Mouse (Mus musculus) lung, postnatal 0 days (tissue): ENCODE measurements at regions not wholly inside any gene's neighbourhood (a gene's known extent, or its start where the extent isn't known, plus 50 kb on each side); places are given as distances from the start of the nearest gene placed in this dataset.

Source experiments
- ATAC-seq: fragments of 200-750 bp; cut with Nextera tagmentation; 2 replicates; pipeline ENCODE4 v1.8.0; 2017; ENCODE audit warnings: moderate library complexity
- DNase-seq: peaks from one replicate; pipeline ENCODE4 v3.0.0-alpha.2; 2016; ENCODE audit warnings: low spot score
- H3K27ac ChIP-seq: fragments of 300-500 bp; sonication (generic); 2 replicates; pipeline ENCODE4 v1.5.1; 2014; ENCODE audit warnings: antibody characterized with exemption, mild to moderate bottlenecking, low read length, mixed read lengths
- H3K27me3 ChIP-seq: fragments of 300-500 bp; sonication (generic); replicated peaks from 2 replicates; pipeline ENCODE4 v1.6.1; 2014; ENCODE audit warnings: low read length, mixed read lengths; ENCODE audit not compliant: insufficient read depth
- H3K36me3 ChIP-seq: fragments of 300-500 bp; sonication (generic); 2 replicates; pipeline ENCODE4 v1.6.1; 2014; ENCODE audit warnings: low read length, mixed read lengths; ENCODE audit not compliant: insufficient read depth
- H3K4me1 ChIP-seq: fragments of 300-500 bp; sonication (generic); 2 replicates; pipeline ENCODE4 v1.6.1; 2014; ENCODE audit warnings: antibody characterized with exemption, low read depth, low read length, mixed read lengths; ENCODE audit not compliant: insufficient read depth
- H3K4me2 ChIP-seq: fragments of 300-500 bp; sonication (generic); replicated peaks from 2 replicates; pipeline ENCODE4 v1.6.1; 2014; ENCODE audit warnings: low read depth, mild to moderate bottlenecking, low read length, moderate library complexity, mixed read lengths
- H3K4me3 ChIP-seq: fragments of 300-500 bp; sonication (generic); 2 replicates; pipeline ENCODE4 v1.5.1; 2014; ENCODE audit warnings: low read depth, low read length
- H3K9ac ChIP-seq: fragments of 300-500 bp; sonication (generic); replicated peaks from 2 replicates; pipeline ENCODE4 v1.6.1; 2014; ENCODE audit warnings: low read depth, mild to moderate bottlenecking
- H3K9me3 ChIP-seq: fragments of 300-500 bp; sonication (generic); 2 replicates; pipeline ENCODE4 v1.6.1; 2016; ENCODE audit warnings: low read length, mixed read lengths
- CTCF ChIP-seq: IDR thresholded peaks from 2 replicates; pipeline ENCODE4 v1.5.1; 2016; ENCODE audit warnings: antibody characterized with exemption, mild to moderate bottlenecking
- EP300 ChIP-seq: IDR thresholded peaks from 2 replicates; pipeline ENCODE4 v1.6.1; 2016; ENCODE audit warnings: antibody characterized with exemption, mild to moderate bottlenecking, control low read depth
- WGBS: fragments of 180-500 bp; shearing (Covaris S2); extraction: QIAGEN DNeasy Blood & Tissue Kit; methylation state at CpG from one replicate; pipeline ENCODE4 v1.1.7; 2014; 5-methylcytosine and 5-hydroxymethylcytosine counted together

DNA sequence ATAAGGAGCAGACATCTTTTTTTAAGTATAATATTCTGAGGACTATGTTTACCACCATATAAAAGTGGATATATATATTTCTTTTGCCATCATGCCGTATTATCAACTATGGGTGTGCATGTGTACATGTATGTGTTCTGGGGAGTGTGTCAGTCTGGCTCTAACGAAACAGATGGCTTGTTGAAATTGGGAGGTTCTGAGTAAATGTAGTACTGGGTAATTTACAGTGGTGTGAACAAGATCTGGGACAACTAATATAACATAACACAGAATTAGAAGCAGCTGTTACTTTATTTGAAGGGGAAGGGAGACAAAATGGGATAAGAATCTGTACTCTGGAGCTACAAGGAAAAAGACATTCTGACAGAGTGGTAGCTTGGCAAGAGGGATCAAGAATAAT lies 1017.3 kb upstream of the Lrrtm3 start:
- 67% methylated on average over 2 of the region's 2 CpGs for WGBS
- ATAC-seq (no peak), DNase-seq (no peak)
- Histone ChIP-seq H3K4me1 (no peaks in the 10 kb centered on the region), H3K27ac (no peak overlapping the region), H3K36me3 (no peaks in the 10 kb centered on the region), H3K4me2 (no peak overlapping the region), H3K4me3 (no peak overlapping the region), H3K9ac (no peak overlapping the region), H3K27me3 (no peaks in the 10 kb centered on the region), H3K9me3 (no peaks in the 10 kb centered on the region)
- TF ChIP-seq EP300: no peak
- no peak for TF ChIP-seq CTCF

DNA sequence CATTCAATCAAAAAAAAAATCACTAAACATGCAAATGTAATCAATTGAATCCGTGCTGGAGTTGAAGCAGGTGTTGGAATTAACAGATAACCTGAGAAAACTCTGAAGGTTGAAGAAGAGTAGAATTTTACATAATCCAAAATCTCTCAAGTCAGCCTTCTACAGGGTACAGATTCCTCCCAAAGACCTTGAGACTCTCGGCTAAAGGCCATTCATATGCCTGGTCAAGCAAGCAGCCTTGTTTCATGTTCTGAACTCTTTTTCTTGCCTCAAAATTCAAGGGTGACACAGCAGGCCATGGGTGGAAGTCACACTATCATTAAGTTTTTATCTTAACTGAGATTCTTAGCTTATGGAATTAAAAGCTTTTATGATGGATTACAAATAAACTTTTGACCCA lies 994.4 kb upstream of the Lrrtm3 start:
- H3K9me3 ChIP-seq: no peaks in the 10 kb centered on the region
- H3K4me3 ChIP-seq: no peak overlapping the region
- no peak overlapping the region for H3K9ac ChIP-seq
- ATAC-seq (no peak), DNase-seq (no peak)
- H3K27me3 ChIP-seq: no peaks in the 10 kb centered on the region
- no peak overlapping the region for H3K4me2 ChIP-seq
- no peak for TF ChIP-seq EP300
- TF ChIP-seq CTCF: no peak
- 50% methylated on average over 2 of the region's 2 CpGs for WGBS
- no peak overlapping the region for H3K27ac ChIP-seq
- no peaks in the 10 kb centered on the region for H3K36me3 ChIP-seq
- no peaks in the 10 kb centered on the region for H3K4me1 ChIP-seq

DNA sequence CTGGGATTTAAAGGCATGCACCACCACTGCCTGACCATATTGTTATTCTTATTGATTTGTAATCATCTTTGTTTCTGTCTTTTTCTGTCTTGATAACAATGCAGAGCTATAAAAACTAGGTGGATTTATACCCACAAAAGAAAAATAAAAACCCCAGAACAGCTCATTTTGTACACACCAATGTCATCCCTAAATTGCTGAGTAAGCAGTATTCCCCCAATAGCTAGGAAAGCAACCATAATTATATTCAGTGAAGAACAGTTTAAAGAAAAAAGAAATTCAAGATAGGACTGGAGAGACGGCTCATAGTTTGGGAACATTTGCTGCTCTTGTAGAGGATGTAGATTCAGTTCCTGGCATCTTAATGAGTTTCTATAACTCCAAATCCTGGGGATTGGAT lies 991.6 kb upstream of the Lrrtm3 start:
- no peaks in the 10 kb centered on the region for H3K36me3 ChIP-seq
- H3K9ac ChIP-seq: no peak overlapping the region
- H3K27ac ChIP-seq: no peak overlapping the region
- no peak for ATAC-seq
- no peaks in the 10 kb centered on the region for H3K4me1 ChIP-seq
- H3K27me3 ChIP-seq: no peaks in the 10 kb centered on the region
- H3K4me2 ChIP-seq: no peak overlapping the region
- TF ChIP-seq EP300: no peak
- no peaks in the 10 kb centered on the region for H3K9me3 ChIP-seq
- DNase-seq: no peak
- 80% methylated on average over 1 of the region's 1 CpGs for WGBS
- H3K4me3 ChIP-seq: no peak overlapping the region

DNA sequence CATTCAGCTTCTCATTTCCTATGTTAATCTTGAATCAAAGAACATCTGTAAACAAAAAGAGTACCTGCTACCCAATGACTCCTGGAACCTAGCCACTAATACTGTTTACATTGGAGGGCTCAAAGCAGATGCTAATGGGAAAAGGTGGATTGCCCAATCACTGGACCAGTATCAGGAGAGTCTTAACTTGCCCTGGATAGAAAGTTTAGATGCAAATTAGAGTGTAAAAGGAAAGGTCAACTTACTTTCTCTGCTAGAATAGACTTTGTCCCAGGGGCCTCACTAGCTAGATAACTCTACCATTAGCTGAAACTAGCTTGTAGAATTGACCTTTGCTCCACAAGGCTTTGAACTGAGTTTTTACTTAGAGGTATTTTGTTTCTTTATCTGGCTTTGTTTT lies 968.0 kb upstream of the Lrrtm3 start:
- no peak overlapping the region for H3K4me3 ChIP-seq
- DNase-seq (peak; percentile 4), ATAC-seq (no peak)
- no peaks in the 10 kb centered on the region for H3K4me1 ChIP-seq
- no peak overlapping the region for H3K4me2 ChIP-seq
- TF ChIP-seq EP300 (no peak), CTCF (no peak)
- H3K9ac ChIP-seq: no peak overlapping the region
- no peaks in the 10 kb centered on the region for H3K36me3 ChIP-seq
- no peak overlapping the region for H3K27ac ChIP-seq
- no peaks in the 10 kb centered on the region for H3K9me3 ChIP-seq
- no peaks in the 10 kb centered on the region for H3K27me3 ChIP-seq
